Mouse (Mus musculus) ES-E14 (cell line): Measurements from ENCODE around the gene Cdc14b. TPM values are rescaled to one million over a fixed set of nuclear protein-coding genes. Genes with fewer than 3 reads are reported as not detected.

ENCODE experiments used
- DNase-seq: peaks from one replicate; pipeline ENCODE4 v3.0.0-alpha.2; 2013; ENCODE audit warnings: low read depth, low spot score
- H3K27ac ChIP-seq: 2 replicates; pipeline ENCODE4 v1.5.1; 2012; ENCODE audit warnings: low read depth, mild to moderate bottlenecking, low read length, moderate library complexity, mixed read lengths; ENCODE audit not compliant: poor library complexity, insufficient read depth, severe bottlenecking
- H3K36me3 ChIP-seq: 2 replicates; pipeline ENCODE4 v1.6.1; 2012; ENCODE audit warnings: mild to moderate bottlenecking, low read length, moderate library complexity, mixed read lengths; ENCODE audit not compliant: control insufficient read depth, poor library complexity, insufficient read depth, severe bottlenecking
- H3K4me1 ChIP-seq, 2 experiments: fragments of 150-350 bp in 1 of 2; sonication (generic) in 1 of 2; 2 replicates each; pipeline ENCODE4 v1.6.1; 2012; ENCODE audit warnings: low read length in 2 of 2, mild to moderate bottlenecking in 1 of 2, mixed read lengths in 1 of 2; ENCODE audit not compliant: control insufficient read depth in 2 of 2, insufficient read depth in 2 of 2, poor library complexity in 1 of 2
- H3K4me3 ChIP-seq, 2 experiments: fragments of 150-350 bp in 1 of 2; sonication (generic) in 1 of 2; 2 replicates each; pipeline ENCODE4 v1.5.1; 2012; ENCODE audit warnings: low read length in 2 of 2, low read depth in 1 of 2, mild to moderate bottlenecking in 1 of 2, mixed read lengths in 1 of 2; ENCODE audit not compliant: insufficient read depth in 1 of 2, poor library complexity in 1 of 2, severe bottlenecking in 1 of 2
- H3K9ac ChIP-seq: 2 replicates; pipeline ENCODE4 v1.6.1; 2012; ENCODE audit warnings: low read depth, mild to moderate bottlenecking, low read length, mixed read lengths; ENCODE audit not compliant: poor library complexity, insufficient read depth, severe bottlenecking
- H3K9me3 ChIP-seq: fragments of 150-350 bp; sonication (generic); 2 replicates; pipeline ENCODE4 v1.6.1; 2012; ENCODE audit warnings: low read depth, mild to moderate bottlenecking, low read length; ENCODE audit not compliant: control insufficient read depth, insufficient read depth
- CHD2 ChIP-seq: IDR thresholded peaks from 2 replicates; pipeline ENCODE4 v1.6.1; 2014; ENCODE audit warnings: mild to moderate bottlenecking, low read depth, low read length, inconsistent platforms
- HCFC1 ChIP-seq: IDR thresholded peaks from 2 replicates; pipeline ENCODE4 v1.6.1; 2012; ENCODE audit warnings: low read length, inconsistent platforms, borderline replicate concordance; ENCODE audit not compliant: insufficient read depth
- MAFK ChIP-seq: IDR thresholded peaks from 2 replicates; pipeline ENCODE4 v1.6.1; 2014; ENCODE audit warnings: mild to moderate bottlenecking, low read depth, low read length, inconsistent platforms; ENCODE audit not compliant: insufficient read depth
- ZC3H11A ChIP-seq: IDR thresholded peaks from 2 replicates; pipeline ENCODE4 v1.6.1; 2012; ENCODE audit warnings: low read depth, mild to moderate bottlenecking, inconsistent platforms, low read length, borderline replicate concordance
- ZNF384 ChIP-seq: IDR thresholded peaks from 2 replicates; pipeline ENCODE4 v1.6.1; 2012; ENCODE audit warnings: low read depth, low read length, inconsistent platforms
- in situ Hi-C, 2 experiments: fragments of 600-800 bp; cut with MboI; formaldehyde crosslinking; loops; one replicate each; pipeline ENCODE4 v1.15.1; 2025; ENCODE audit warnings: low sequenced_read_pairs in 2 of 2, inconsistent platforms in 1 of 2; ENCODE audit not compliant: unreplicated experiment in 2 of 2
- total RNA-seq: library from RNA; depleted of rRNA; stranded (reverse); fragments of 300-350 nt; gene quantifications from 2 replicates; pipeline ENCODE4 v1.2.3, GENCODE M21; 2012

The Cdc14b gene
- total RNA-seq, 1 experiment, result 12.3 TPM

DNA sequence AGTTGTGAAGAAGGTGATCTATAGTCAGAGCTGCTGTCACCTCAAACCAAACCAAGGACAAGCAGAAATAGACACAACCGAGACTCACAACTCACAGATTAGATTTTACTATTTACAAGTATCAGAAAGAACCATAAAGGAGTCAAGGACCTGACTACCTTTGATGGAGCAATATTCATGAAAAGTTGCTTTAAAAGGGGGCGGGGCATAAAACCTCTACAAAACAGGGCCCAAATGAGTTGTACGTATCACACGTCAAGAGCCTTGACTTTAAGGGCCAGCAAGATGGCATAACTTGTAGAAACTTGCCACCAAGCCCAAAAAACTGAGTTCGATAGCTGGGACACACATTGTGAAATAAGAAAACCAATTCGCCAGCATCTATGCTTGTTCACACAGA is 10.5 kb downstream of the Cdc14b start:
- no peak for DNase-seq

GRCm38 (mm10) chr13:64259903-64260302 is 15.2 kb downstream of the Cdc14b start:
- Histone ChIP-seq H3K9me3 (no peaks in the 10 kb centered on the region), H3K36me3 (no peaks in the 10 kb centered on the region), H3K4me1 (peaks cover 0 to 8% of the 10 kb centered on the region in 2 experiments; a peak in 2 of 4 replicates), H3K27ac (no peak overlapping the region), H3K4me3 (no peak overlapping the region), H3K9ac (no peak overlapping the region)
- in situ Hi-C loops, result no loop called here
- TF ChIP-seq HCFC1, result no peak
- no peak for TF ChIP-seq ZC3H11A
- TF ChIP-seq ZNF384, result no peak
- no peak for TF ChIP-seq CHD2
- TF ChIP-seq MAFK, result no peak
- DNase-seq, result no peak

More for the DNA sequence above, 10.5 kb downstream of the Cdc14b start:
- H3K4me3 ChIP-seq, result no peak overlapping the region
- no peaks in the 10 kb centered on the region for H3K36me3 ChIP-seq
- no peak overlapping the region for H3K27ac ChIP-seq
- TF ChIP-seq HCFC1, result no peak
- no peak for TF ChIP-seq ZNF384
- TF ChIP-seq ZC3H11A, result no peak
- no peak for TF ChIP-seq CHD2
- TF ChIP-seq MAFK, result no peak
- no peaks in the 10 kb centered on the region for H3K9me3 ChIP-seq
- in situ Hi-C loops, result no loop called here
- no peaks in the 10 kb centered on the region for H3K4me1 ChIP-seq
- H3K9ac ChIP-seq, result no peak overlapping the region

- TF ChIP-seq MAFK (no peak), CHD2 (no peak), ZC3H11A (no peak), ZNF384 (no peak), HCFC1 (no peak)
- no peak overlapping the region for H3K4me3 ChIP-seq
These were observed 16.6 kb downstream of the Cdc14b start for GRCm38 (mm10) chr13:64258516-64258821.

GRCm38 (mm10) chr13:64257814-64258515 is 17.1 kb downstream of the Cdc14b start:
- H3K4me1 ChIP-seq, result peaks cover 3 to 8% of the 10 kb centered on the region in 2 experiments
- in situ Hi-C loops, result no loop called here
- H3K27ac ChIP-seq, result no peak overlapping the region
- no peaks in the 10 kb centered on the region for H3K9me3 ChIP-seq
- no peak overlapping the region; the same call in 1 of the 2 replicates for H3K9ac ChIP-seq
- no peaks in the 10 kb centered on the region for H3K36me3 ChIP-seq
- DNase-seq, result no peak
- H3K4me3 ChIP-seq, result no peak overlapping the region
- TF ChIP-seq ZC3H11A, result no peak
- TF ChIP-seq MAFK, result no peak
- no peak for TF ChIP-seq ZNF384
- TF ChIP-seq CHD2, result no peak
- TF ChIP-seq HCFC1, result no peak

More at GRCm38 (mm10) chr13:64258516-64258821, 16.6 kb downstream of the Cdc14b start:
- DNase-seq, result no peak
- no peaks in the 10 kb centered on the region for H3K36me3 ChIP-seq
- H3K4me1 ChIP-seq, result peaks cover 0 to 8% of the 10 kb centered on the region in 2 experiments; a peak in 2 of 4 replicates
- no peak overlapping the region for H3K27ac ChIP-seq
- H3K9me3 ChIP-seq, result no peaks in the 10 kb centered on the region
- in situ Hi-C loops, result no loop called here
- no peak overlapping the region for H3K9ac ChIP-seq
